Mouse (Mus musculus): ENCODE results near the gene Il1rn. TPM values are rescaled to one million over a fixed set of nuclear protein-coding genes. Genes with fewer than 3 reads are reported as not detected.

The Il1rn gene
- 0.08 and 0.24 TPM in 2 replicates for polyA plus RNA-seq (2014; fragmentation: Nextera tagmentation; extraction: Ambion mirVana)

- H3K27ac ChIP-seq (ENCODE audit: low read depth) = no peak within 1 kb of the TSS
- no peaks in the 10 kb centered on the region for H3K27me3 ChIP-seq (replicated peaks; ENCODE audit: control insufficient read depth, insufficient read depth, low read length)
- DNase-seq (ENCODE audit: low spot score) (no peak), ATAC-seq (replicated peaks; ENCODE audit: low FRiP score, low TSS enrichment, low read depth) (0 out of 2 replicates have a peak, but pooled peaks have one; percentile 27)
- 77% methylated on average over 2 of the region's 2 CpGs for WGBS
- no peaks in the 10 kb centered on the region for H3K9me3 ChIP-seq (ENCODE audit: control insufficient read depth, low read length)
- no peak within 1 kb of the TSS for H3K9ac ChIP-seq (ENCODE audit: low read length)
- H3K4me2 ChIP-seq (ENCODE audit: low read length) = no peak within 1 kb of the TSS
- no peaks in the 10 kb centered on the region for H3K4me1 ChIP-seq (replicated peaks; ENCODE audit: control insufficient read depth, insufficient read depth, low read length)
- no peak within 1 kb of the TSS for H3K4me3 ChIP-seq (ENCODE audit: low read depth, low read length)
- no peaks in the 10 kb centered on the region for H3K36me3 ChIP-seq (ENCODE audit: control insufficient read depth, insufficient read depth, low read length)
These were observed at the start of gene Il1rn for GRCm38 (mm10) chr2:24336545-24336944. Il1rn (plus strand) TSS chr2:24336853.

GRCm38 (mm10) chr2:24290896-24291295, 45.8 kb upstream of the Il1rn start, which contains the start of gene Il1f10:
Il1f10 (plus strand) TSS chr2:24291196.
- WGBS = 80% methylated on average over 5 of the region's 5 CpGs
- no peak for ATAC-seq (replicated peaks; ENCODE audit: low FRiP score, low TSS enrichment, low read depth)

GRCm38 (mm10) chr2:24294616-24295015, 42.0 kb upstream of the Il1rn start:
- Histone ChIP-seq H3K9ac (ENCODE audit: low read length) (no peak overlapping the region), H3K36me3 (ENCODE audit: control insufficient read depth, insufficient read depth, low read length) (no peaks in the 10 kb centered on the region), H3K4me2 (ENCODE audit: low read length) (no peak overlapping the region), H3K4me1 (replicated peaks; ENCODE audit: control insufficient read depth, insufficient read depth, low read length) (no peaks in the 10 kb centered on the region), H3K27ac (ENCODE audit: low read depth) (no peak overlapping the region), H3K4me3 (ENCODE audit: low read depth, low read length) (no peak overlapping the region), H3K27me3 (replicated peaks; ENCODE audit: control insufficient read depth, insufficient read depth, low read length) (no peaks in the 10 kb centered on the region), H3K9me3 (ENCODE audit: control insufficient read depth, low read length) (no peaks in the 10 kb centered on the region)
- 44% methylated on average over 1 of the region's 1 CpGs for WGBS
- no peak for ATAC-seq (replicated peaks; ENCODE audit: low FRiP score, low TSS enrichment, low read depth)
- DNase-seq (ENCODE audit: low spot score) = no peak

More at GRCm38 (mm10) chr2:24290896-24291295, 45.8 kb upstream of the Il1rn start, which contains the start of gene Il1f10:
- H3K4me1 ChIP-seq (replicated peaks; ENCODE audit: control insufficient read depth, insufficient read depth, low read length) = no peaks in the 10 kb centered on the region
- H3K9ac ChIP-seq (ENCODE audit: low read length) = no peak within 1 kb of the TSS
- no peak within 1 kb of the TSS for H3K4me3 ChIP-seq (ENCODE audit: low read depth, low read length)
- H3K36me3 ChIP-seq (ENCODE audit: control insufficient read depth, insufficient read depth, low read length) = no peaks in the 10 kb centered on the region
- H3K4me2 ChIP-seq (ENCODE audit: low read length) = no peak within 1 kb of the TSS
- H3K9me3 ChIP-seq (ENCODE audit: control insufficient read depth, low read length) = no peaks in the 10 kb centered on the region
- H3K27ac ChIP-seq (ENCODE audit: low read depth) = no peak within 1 kb of the TSS
- H3K27me3 ChIP-seq (replicated peaks; ENCODE audit: control insufficient read depth, insufficient read depth, low read length) = no peaks in the 10 kb centered on the region
- DNase-seq (ENCODE audit: low spot score) = no peak

GRCm38 (mm10) chr2:24296837-24297236, 39.8 kb upstream of the Il1rn start:
- ATAC-seq (replicated peaks; ENCODE audit: low FRiP score, low TSS enrichment, low read depth) (no peak), DNase-seq (ENCODE audit: low spot score) (peak; percentile 84)
- Histone ChIP-seq H3K27ac (ENCODE audit: low read depth) (no peak overlapping the region), H3K4me3 (ENCODE audit: low read depth, low read length) (no peak overlapping the region), H3K4me2 (ENCODE audit: low read length) (no peak overlapping the region), H3K9ac (ENCODE audit: low read length) (no peak overlapping the region), H3K4me1 (replicated peaks; ENCODE audit: control insufficient read depth, insufficient read depth, low read length) (no peaks in the 10 kb centered on the region), H3K9me3 (ENCODE audit: control insufficient read depth, low read length) (no peaks in the 10 kb centered on the region), H3K36me3 (ENCODE audit: control insufficient read depth, insufficient read depth, low read length) (no peaks in the 10 kb centered on the region), H3K27me3 (replicated peaks; ENCODE audit: control insufficient read depth, insufficient read depth, low read length) (no peaks in the 10 kb centered on the region)
- 6% methylated on average over 3 of the region's 3 CpGs for WGBS

- no peaks in the 10 kb centered on the region for H3K36me3 ChIP-seq (ENCODE audit: control insufficient read depth, insufficient read depth, low read length)
- no peak overlapping the region for H3K4me3 ChIP-seq (ENCODE audit: low read depth, low read length)
- no peak overlapping the region for H3K9ac ChIP-seq (ENCODE audit: low read length)
- DNase-seq (ENCODE audit: low spot score) (no peak), ATAC-seq (replicated peaks; ENCODE audit: low FRiP score, low TSS enrichment, low read depth) (no peak)
- 64% methylated on average over 6 of the region's 6 CpGs for WGBS
- no peak overlapping the region for H3K4me2 ChIP-seq (ENCODE audit: low read length)
- H3K27ac ChIP-seq (ENCODE audit: low read depth) = no peak overlapping the region
- no peaks in the 10 kb centered on the region for H3K4me1 ChIP-seq (replicated peaks; ENCODE audit: control insufficient read depth, insufficient read depth, low read length)
- H3K27me3 ChIP-seq (replicated peaks; ENCODE audit: control insufficient read depth, insufficient read depth, low read length) = no peaks in the 10 kb centered on the region
- no peaks in the 10 kb centered on the region for H3K9me3 ChIP-seq (ENCODE audit: control insufficient read depth, low read length)
These were observed 25.2 kb upstream of the Il1rn start for GRCm38 (mm10) chr2:24311302-24312001.

GRCm38 (mm10) chr2:24316919-24317318, 19.7 kb upstream of the Il1rn start:
- DNase-seq (ENCODE audit: low spot score) = no peak
- 76% methylated on average over 1 of the region's 1 CpGs for WGBS

GRCm38 (mm10) chr2:24317919-24318598, 18.6 kb upstream of the Il1rn start:
- Histone ChIP-seq H3K9me3 (ENCODE audit: control insufficient read depth, low read length) (no peaks in the 10 kb centered on the region), H3K9ac (ENCODE audit: low read length) (no peak overlapping the region), H3K27ac (ENCODE audit: low read depth) (no peak overlapping the region), H3K27me3 (replicated peaks; ENCODE audit: control insufficient read depth, insufficient read depth, low read length) (no peaks in the 10 kb centered on the region), H3K36me3 (ENCODE audit: control insufficient read depth, insufficient read depth, low read length) (no peaks in the 10 kb centered on the region), H3K4me2 (ENCODE audit: low read length) (no peak overlapping the region), H3K4me3 (ENCODE audit: low read depth, low read length) (no peak overlapping the region), H3K4me1 (replicated peaks; ENCODE audit: control insufficient read depth, insufficient read depth, low read length) (no peaks in the 10 kb centered on the region)
- 79% methylated on average over 4 of the region's 4 CpGs for WGBS
- ATAC-seq (replicated peaks; ENCODE audit: low FRiP score, low TSS enrichment, low read depth) (no peak), DNase-seq (ENCODE audit: low spot score) (no peak)

More at GRCm38 (mm10) chr2:24316919-24317318, 19.7 kb upstream of the Il1rn start:
- no peaks in the 10 kb centered on the region for H3K9me3 ChIP-seq (ENCODE audit: control insufficient read depth, low read length)
- no peak overlapping the region for H3K9ac ChIP-seq (ENCODE audit: low read length)
- H3K27ac ChIP-seq (ENCODE audit: low read depth) = no peak overlapping the region
- H3K36me3 ChIP-seq (ENCODE audit: control insufficient read depth, insufficient read depth, low read length) = no peaks in the 10 kb centered on the region
- no peak overlapping the region for H3K4me2 ChIP-seq (ENCODE audit: low read length)
- no peaks in the 10 kb centered on the region for H3K27me3 ChIP-seq (replicated peaks; ENCODE audit: control insufficient read depth, insufficient read depth, low read length)
- no peak overlapping the region for H3K4me3 ChIP-seq (ENCODE audit: low read depth, low read length)
- no peaks in the 10 kb centered on the region for H3K4me1 ChIP-seq (replicated peaks; ENCODE audit: control insufficient read depth, insufficient read depth, low read length)
- ATAC-seq (replicated peaks; ENCODE audit: low FRiP score, low TSS enrichment, low read depth) = no peak

GRCm38 (mm10) chr2:24335333-24335732, 1.3 kb upstream of the Il1rn start:
- no peaks in the 10 kb centered on the region for H3K4me1 ChIP-seq (replicated peaks; ENCODE audit: control insufficient read depth, insufficient read depth, low read length)
- H3K4me3 ChIP-seq (ENCODE audit: low read depth, low read length) = no peak overlapping the region
- H3K36me3 ChIP-seq (ENCODE audit: control insufficient read depth, insufficient read depth, low read length) = no peaks in the 10 kb centered on the region
- H3K27me3 ChIP-seq (replicated peaks; ENCODE audit: control insufficient read depth, insufficient read depth, low read length) = no peaks in the 10 kb centered on the region
- ATAC-seq (replicated peaks; ENCODE audit: low FRiP score, low TSS enrichment, low read depth) (no peak), DNase-seq (ENCODE audit: low spot score) (no peak)
- no peaks in the 10 kb centered on the region for H3K9me3 ChIP-seq (ENCODE audit: control insufficient read depth, low read length)
- no peak overlapping the region for H3K4me2 ChIP-seq (ENCODE audit: low read length)
- 51% methylated on average over 3 of the region's 3 CpGs for WGBS
- H3K9ac ChIP-seq (ENCODE audit: low read length) = no peak overlapping the region
- no peak overlapping the region for H3K27ac ChIP-seq (ENCODE audit: low read depth)

All from intestine, embryonic 14.5 days (tissue).